Mouse (Mus musculus) bone marrow macrophage, adult 2 months (primary cell): Measurements from ENCODE around the gene Zfp719.

Experiments
- CTCF ChIP-seq: IDR thresholded peaks from 2 replicates; pipeline ENCODE4 v1.5.1; 2012; ENCODE audit warnings: low read depth, mild to moderate bottlenecking, low read length, moderate library complexity
- POLR2A ChIP-seq: IDR thresholded peaks from 2 replicates; pipeline ENCODE4 v1.6.1; 2012; ENCODE audit warnings: mild to moderate bottlenecking, low read depth, low read length, borderline replicate concordance

DNA sequence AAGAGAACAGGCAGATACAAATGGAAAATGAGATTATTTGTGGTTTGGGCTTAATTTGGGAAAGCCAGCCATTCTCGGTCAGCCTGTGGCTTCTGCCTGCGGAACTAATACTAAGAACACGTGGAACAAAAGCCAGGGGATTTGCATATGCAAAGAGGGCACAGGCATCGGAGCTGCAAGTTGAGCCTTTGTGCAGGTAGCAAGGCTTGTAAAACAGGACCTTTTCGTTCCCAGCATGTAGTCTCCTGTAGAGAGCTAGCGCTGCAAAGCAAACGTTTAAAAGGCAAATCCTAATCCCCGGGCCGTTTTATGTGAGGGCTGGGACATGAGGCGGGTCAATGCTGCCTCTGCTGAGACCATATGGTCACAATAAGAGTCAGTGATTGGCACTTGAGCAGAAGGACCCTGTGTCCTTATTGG lies 16.7 kb upstream of the Zfp719 start:
- TF ChIP-seq CTCF (no peak), POLR2A (no peak)
